Mouse (Mus musculus): ENCODE measurements around the gene Spaca6.
A peak's percentile ranks its signal among the peaks of the same experiment; 100 is the strongest.
"Not testable (repeated sequence)": the region's sequence is repeated elsewhere in the genome, so short reads cannot be mapped to it uniquely, and the experiment has no call there.

Gene Spaca6

DNA sequence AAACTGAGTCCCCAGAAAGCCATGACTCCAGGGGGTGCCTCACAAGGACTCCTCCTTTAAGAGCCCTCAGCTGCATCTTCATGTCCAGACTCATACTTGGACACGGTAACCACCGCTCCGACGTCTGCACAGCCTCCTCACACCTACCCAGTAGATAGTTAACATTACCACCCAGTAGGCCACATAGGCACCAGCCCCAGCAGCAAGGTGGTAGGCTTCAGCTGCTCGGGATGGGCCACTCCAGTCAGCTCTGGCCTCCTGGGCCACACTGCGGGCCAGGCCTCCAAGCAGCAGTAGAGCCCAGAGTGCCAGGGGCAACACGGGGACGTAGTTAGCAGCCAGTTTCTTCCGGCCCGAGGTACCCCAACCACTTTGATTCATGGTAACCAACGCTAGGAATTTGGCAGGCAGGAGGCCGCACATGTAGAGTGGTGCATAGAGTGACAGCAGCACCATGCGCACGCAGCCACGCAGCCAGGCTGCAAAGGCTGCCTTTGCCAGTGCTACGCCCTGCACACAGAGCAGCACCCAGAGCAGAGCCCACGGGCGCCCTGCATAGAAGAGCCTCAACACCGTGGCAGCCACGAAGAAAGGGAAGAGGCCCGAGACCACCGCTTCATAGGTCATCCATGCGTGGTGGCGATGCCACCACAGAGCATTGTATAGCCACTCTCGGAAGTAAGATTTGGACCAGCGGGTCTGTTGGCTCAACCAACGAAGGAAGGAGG is 16.7 kb downstream of the Spaca6 start:
- DNase-seq (ENCODE audit: low read depth, low spot score): peak; percentile 47

DNA sequence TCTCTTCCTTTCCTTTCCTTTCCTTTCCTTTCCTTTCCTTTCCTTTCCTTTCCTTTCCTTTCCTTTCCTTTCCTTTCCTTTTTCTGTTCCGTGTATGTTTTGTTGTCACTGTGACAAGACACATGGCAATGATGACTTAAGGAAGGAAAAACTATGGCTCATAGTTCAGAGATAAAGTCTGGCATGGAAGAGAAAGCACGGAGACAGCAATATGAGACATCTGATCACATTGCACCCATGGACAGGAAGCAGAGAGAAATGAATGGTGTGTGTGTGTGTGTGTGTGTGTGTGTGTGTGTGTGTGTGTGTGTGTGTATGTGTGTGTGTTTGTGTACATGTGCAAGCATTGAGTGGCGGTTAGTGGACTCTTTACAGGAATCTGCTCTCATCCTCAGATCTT is 17.6 kb downstream of the Spaca6 start:
- not testable (repeated sequence) for DNase-seq (ENCODE audit: low read depth, low spot score)

DNA sequence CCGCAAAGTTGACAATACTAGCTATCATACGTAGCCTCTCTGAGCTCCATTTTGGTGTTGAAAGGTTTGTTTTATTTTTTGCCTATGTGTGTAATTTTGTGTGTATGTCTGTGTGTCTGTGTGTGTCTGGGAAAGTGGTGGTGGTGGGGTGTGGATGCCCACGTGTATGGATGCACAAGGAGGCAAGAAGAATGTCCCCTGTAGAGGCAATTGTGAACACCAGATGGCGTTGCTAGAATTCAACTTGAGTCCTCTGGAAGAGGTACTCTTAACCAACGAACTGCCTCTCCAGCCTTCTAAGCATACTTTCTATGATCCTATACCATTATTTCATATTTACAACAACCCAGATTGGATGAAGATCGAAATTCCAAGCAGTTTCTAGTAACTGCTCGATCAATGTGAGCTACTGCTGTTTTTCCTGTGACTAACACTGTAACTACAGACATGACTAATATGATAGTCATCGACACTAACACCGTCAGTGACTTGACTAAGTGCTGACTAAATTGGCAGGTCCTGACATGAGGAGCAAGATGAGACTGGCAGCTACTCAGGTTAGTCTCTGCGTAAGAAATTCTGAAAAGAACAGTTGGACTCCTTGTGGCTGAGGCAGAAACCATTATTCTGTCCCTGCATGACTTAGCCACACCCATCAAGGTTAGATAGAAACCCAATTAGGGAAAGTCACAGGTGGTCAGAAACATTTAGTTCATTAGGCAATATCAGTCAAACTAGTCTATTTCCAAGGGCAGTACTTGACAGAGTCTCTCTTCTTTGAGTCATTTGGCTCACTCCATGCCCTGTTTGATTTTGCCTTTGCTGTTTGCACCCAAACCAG is 18.4 kb downstream of the Spaca6 start:
- DNase-seq (ENCODE audit: low read depth, low spot score): peak; percentile 38

DNA sequence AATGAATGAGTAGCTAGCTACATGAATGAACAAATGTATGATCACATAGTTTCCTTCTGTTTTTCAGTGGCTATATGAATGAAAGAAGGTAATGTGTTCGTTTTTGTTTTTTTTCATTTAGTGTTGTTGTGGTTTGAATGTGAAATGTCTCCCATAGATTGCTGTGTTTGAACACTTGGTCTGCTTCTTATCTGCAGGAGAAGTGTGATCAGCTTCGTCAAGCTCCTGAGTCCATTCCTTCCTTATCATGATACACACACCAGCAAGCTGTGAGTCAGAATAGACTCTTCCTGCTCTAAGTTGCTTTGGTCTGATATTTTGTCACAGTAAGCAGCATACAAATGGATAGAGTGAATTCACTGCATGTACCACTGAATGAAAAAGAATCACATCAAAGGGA is 22.0 kb downstream of the Spaca6 start:
- no peak for DNase-seq (ENCODE audit: low read depth, low spot score)

DNA sequence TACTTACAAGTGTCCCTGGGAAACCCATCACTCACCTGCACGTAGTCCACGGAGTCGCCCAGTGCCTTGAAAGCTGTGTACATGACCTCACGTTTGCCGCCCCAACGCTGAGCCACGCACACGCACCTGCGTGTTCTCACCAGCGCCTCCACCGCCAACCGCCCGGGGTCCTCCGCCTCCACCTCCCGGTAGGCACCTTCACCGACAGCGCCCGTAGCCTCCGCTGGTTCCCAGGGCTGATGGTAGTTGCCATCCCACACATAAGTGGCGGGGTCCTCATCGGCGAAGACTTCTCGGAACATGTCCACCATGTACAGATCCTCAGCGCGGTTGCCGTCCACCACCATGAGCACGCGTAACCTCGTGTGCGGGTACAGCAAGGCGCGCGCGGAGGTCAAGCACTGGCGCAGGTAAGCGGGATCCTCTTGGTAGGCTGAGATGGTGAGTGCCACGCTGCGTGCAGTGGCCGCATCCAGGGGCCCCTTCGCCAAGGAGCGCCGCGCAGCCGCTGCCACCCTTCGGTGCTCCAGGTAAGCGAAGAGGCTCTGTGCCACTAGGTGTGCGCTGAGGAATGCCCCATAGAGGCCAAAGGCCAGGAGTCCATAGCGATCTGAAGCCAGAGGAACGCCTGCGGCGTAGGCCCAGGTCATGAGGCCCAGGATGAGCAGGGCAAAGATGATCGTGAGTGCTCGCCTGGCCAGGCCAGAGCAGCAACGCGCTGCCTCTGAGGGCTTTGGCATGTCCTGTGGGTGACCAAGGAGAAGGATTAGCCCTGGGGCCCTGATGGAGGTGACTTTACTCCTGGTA is 23.2 kb downstream of the Spaca6 start:
- peak; percentile 62 for DNase-seq (ENCODE audit: low read depth, low spot score)

DNA sequence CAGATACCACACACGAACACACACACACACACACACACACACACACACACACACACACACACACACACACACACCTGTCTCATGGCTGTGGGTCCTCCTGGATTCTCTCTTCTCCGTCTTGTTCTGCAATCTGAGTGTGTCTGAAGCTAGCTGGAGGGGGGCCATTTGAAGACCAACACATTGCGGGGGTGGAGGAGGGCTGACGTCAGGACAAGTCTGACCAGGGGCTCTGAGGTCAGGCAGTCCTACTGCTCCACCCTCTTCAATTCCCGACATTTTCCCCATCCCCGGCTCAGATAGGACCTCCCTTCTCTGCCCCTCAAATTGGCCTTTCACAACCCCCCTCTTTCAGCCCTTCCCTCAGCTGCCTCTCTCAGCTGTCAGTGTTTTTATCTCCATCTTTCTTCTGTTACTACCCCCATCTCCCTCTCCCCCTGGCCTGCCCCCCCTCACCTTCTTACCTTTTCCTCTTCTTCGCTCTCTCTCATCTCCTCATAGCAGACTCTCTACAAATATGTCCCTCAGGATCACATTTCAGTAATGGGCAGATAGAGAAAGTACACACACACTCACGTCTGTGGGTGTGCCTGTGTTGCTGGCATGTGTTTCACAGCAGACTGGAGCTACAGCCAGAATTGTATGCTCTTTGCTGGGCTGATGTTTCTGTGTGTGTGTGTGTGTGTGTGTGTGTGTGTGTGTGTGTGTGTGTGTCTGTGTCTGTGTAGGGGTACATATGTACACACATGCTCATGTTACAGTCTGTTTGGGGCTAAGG is 28.3 kb downstream of the Spaca6 start, which contains the start of gene Has1:
Gene Has1 (minus strand): TSS at position 142 of the 775 bp plus-strand sequence.
- DNase-seq (ENCODE audit: low read depth, low spot score): no peak

DNA sequence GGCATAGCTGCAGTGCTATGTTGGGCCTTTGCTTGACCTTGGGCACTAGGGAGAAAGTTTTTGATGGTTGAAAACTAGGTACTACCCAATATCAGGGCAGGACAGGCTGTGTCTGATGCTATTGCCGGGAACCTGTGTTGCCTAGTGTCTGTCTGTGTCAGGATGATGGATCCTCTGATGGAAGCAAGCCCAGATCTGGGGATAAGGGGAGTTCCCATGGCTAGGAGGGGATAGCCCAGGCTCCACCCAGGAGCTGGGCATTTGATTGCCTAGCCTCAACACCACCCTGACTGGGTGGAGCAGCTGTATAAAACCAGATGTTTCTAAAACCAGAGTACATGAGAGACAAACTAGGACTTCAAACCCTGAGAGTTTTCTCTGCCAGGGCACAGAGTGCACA is 29.7 kb downstream of the Spaca6 start:
- no peak for DNase-seq (ENCODE audit: low read depth, low spot score)

DNA sequence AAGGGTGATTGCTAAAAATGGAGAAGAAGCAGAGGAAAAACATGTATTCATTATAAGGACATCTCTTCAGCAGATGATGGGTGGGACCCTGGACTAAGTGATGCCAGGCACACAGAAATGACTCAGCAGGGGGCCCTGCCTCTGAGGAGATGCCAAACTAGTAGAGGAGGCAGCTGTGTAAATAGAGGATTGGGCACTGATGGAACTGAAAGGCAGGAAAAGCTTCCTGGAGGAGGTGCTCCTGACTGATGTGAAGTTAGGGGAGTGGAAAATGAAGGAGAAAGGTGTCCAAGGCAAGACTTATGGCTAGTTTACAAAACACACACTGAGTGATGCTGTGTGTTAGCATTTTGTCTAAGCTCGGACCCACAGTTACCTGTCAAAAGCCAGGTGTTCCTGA is 30.5 kb downstream of the Spaca6 start:
- no peak for DNase-seq (ENCODE audit: low read depth, low spot score)

DNA sequence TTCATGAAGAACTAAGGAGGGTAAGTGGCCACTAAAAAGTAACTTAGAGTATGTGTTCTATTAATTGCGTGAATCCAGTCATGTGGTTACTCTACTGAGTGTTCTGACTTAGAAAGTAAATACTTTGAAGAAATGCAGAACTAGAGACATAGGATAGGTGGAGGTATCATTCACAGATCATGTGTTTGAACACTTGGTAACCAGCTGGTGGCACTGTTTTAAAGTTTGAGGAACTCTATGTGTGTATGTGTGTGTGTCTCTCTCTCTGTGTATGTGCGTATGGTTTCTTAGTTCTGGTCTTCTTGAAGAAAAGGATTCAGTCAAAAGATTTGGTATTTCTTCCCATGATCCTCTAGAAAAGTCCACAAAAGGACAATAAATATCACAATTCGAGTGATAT is 33.2 kb downstream of the Spaca6 start:
- DNase-seq (ENCODE audit: low read depth, low spot score): no peak

DNA sequence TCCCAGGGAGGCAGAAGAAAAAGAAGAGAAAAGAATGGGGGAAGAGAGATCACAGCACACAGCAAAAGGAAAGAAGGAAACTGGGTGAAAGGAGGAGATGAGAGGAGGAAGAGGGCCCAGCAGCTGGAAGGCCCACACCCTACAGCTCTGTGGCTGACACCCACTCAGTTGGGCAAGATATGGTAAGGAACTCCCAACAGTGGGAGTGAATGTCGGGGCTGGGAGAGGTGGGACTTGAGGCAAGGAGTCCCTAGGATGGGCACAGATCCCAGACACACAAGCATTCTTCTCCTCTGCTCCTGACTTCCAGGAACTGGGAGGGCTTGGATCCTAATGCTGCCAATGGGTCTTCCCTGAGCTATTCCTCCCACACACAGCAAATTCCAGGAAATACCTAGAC is 35.4 kb downstream of the Spaca6 start:
- no peak for DNase-seq (ENCODE audit: low read depth, low spot score)

DNA sequence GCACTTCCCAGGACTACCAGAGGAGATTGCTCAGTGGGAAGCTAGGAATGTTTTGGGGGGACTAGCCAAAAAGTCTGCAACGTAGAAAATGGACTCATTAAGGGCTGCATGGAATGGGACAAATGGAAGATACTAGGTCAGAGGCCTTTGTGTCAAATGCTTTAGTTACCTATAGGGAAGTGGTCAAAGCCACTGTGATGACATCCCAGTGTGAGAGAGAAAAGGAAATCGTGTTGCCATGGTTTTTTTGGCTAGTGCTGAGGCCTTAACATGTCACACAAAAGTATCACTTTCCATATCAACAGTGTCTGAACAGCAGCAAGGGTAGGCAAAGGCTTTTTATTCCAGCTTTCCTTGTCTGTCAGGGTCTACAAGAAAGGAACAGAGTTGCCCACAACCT is 38.2 kb downstream of the Spaca6 start:
- no peak for DNase-seq (ENCODE audit: low read depth, low spot score)

DNA sequence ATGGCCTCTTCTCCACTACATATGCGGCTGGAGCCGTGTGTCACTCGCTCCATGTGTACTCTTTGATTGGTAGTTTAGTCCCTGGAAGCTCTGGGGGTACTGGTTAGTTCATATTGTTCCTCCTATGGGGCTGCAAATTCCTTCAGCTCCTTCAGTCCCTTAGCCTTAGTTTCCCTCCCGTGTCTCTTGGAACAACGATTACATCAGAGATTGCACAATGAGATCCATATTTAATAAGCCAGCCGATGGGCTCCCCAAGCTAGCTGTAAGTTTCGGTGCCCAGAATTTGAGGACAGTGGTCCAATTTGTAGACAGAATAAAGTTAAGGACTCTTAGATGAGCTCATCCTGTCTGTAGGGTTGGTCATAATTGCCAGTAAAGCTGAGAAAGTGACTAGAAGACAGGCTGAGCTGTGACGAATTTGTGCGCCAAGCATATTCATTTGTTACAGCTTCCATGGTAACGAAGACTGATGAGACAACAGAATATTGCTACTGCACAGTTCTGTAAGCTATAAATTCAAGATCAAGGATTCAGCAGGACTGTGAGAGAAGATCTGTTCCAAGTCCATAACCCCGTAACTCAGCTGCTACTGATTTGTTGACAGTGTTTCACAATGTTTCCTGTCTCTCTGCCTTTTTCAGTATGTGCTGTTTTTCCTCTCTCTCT is 40.0 kb downstream of the Spaca6 start:
- no peak for DNase-seq (ENCODE audit: low read depth, low spot score)

DNA sequence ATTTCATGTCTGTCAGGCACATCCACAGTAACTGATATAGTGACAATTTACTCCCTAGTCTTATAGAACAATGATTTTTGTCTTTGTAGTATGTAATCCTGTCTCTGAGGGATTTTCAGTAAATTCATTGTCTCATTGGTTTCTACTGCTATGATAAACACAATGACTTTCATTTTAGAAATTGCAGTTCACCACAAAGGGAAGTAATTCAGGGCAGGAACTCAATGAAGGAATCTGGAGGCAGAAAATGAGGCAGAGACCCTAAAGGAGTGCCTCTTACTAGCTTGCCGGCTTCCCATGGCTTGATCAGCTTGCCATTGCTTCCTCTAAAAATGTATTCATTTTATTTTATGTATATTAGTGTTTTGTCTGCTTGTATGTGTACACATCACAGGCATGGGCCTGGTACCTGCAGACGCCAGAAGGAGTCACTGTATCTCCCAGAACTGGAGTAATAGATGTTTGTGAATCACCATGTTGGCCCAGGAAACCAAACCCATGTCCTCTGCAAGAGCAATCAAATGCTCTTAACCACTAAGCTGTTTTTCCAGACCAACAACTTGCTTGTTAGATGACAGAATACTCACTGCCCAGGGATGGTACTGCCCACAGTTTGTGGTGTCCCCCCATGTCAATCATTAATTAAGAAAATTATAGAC is 44.1 kb downstream of the Spaca6 start:
- DNase-seq (ENCODE audit: low read depth, low spot score): no peak

DNA sequence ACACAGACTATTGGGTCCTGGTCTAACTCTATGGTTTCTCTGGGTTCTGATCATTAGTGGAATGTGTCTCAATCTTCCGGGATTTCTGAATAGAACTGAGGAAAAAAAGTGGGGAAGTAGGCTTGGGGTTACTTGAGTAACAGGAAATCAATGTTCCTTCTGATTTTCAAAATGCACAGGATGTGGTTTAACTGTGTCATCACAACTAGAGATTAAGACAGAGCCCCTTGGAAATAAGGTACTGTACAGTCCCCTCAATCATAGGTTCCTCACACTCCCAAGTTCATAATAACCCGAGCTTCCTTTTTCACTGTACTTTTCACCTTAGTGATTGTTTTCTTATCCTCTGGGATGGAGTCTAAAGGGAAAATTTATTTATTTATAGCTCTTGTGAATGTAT is 44.7 kb downstream of the Spaca6 start:
- no peak for DNase-seq (ENCODE audit: low read depth, low spot score)

DNA sequence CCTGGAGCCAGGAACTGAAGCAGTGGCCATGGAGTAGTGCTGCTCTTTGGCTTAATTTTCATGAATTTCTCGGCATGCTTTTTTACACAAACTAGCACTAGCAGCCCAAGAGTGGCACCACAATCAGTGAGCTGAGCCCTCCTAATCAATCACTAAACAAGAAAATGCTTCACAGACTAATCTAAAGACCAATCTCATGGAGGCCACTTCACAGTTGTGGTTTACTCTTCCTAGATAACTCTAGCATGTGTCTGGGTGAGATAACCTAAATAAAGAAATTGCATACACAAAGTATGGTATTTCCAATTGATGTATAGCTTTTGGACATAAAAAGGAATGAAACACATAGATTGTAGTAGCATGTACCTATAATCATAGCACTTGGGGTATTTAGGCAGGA is 52.4 kb downstream of the Spaca6 start:
- no peak for DNase-seq (ENCODE audit: low read depth, low spot score)

DNA sequence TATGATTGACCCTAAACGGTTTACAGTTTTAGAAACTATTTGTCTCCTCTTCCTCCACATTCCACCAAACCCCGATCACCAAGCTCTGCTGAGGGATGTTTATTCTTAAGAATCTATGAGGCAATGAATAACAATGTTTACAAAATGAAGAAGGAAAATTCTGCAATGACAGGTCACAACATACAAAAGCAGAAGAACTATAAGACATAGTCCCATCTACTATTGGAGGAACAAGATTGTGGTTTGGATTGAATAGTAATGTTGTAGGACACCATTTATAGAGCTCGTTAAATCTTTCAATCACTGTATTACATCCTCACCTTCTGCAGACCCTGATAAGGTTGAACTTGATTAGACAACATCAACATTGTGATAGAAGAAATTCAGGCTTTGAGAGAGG is 55.7 kb downstream of the Spaca6 start:
- DNase-seq (ENCODE audit: low read depth, low spot score): no peak

DNA sequence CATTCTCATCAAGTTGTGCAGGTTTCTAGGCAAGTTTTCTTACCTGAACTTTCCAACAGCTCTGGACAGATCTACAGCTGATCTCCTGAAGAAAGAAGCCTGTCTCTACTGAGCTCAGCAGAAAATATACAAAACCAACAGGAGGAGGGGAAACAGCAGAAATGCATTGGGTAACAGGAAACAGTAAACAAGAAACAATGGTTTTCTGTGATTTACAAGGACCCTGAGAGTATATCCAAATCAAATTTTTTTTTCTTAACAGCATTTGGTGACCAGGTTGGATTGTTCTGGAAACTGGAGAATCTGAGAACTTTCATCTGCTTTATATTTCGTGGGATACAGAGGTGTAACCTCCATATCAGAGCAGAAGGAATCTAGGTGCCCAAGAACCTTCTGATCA is 56.9 kb downstream of the Spaca6 start, which contains the start of gene Fpr1:
Gene Fpr1 (minus strand): TSS at position 101 of the 400 bp plus-strand sequence.
- DNase-seq (ENCODE audit: low read depth, low spot score): no peak

DNA sequence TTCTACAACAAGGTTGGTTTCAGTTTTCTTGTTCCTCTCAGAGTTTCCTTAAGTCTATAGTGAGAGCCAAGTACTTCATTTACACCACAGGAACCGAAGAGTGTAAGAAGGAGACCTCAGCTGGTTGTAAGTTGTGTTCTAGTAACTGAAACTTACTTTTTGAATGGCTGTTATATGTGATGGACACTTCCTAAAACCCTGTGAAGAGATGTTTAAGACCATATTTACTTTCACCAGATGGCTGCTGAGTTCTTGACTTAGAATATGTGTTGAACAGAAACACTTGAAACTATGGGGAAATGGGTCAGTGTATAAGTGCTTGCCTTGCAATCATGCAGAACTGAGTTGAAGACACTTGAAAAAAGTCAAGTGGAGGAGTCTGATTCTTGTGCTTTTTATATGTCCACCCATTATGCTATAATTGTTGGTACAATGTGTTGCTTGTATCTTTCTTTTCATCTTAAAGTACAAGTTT is 60.9 kb downstream of the Spaca6 start, which contains the start of the genes Fpr2 and Fpr3:
Gene Fpr2 (plus strand): TSS at position 51 of the 475 bp plus-strand sequence.
Gene Fpr3 (plus strand): TSS at position 79 of the 475 bp plus-strand sequence.
- DNase-seq (ENCODE audit: low read depth, low spot score): no peak

DNA sequence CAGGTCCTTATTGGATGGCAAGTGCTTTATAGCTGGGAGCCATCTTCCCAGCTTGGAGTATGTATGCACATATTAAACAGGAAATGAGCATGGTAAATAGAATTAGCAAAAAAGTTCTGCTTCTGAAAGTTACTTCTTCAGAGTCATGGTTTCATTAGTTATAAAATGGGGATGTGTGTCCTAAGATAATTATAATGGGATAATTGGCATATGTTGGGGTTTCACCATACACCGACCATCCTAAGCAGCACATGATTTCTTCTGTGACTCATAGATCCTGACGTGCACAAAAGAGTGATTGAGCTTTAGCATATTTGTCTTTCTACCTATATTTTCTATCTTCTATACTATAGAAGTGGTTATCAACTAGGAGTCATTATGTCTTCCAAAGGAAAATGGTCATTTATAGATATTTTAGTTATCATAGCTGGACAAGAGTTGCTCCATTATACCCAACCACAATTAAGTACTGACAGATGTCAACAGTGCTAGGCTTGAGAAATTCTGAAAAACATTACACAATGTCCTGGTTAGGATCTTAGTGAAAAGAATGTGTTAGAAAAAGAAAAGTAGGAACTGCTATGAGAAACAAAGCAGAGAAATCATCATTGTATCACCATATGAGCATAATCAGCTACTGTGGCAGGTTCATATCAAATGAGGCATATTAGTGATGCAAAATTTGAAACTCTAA is 62.9 kb downstream of the Spaca6 start:
- no peak for DNase-seq (ENCODE audit: low read depth, low spot score)
